Mouse (Mus musculus): ENCODE data around the gene Sult6b1.

The Sult6b1 gene

GRCm38 (mm10) chr17:78885286-78886065 lies 21.3 kb downstream of the Sult6b1 start:
- DNase-seq (ENCODE audit: low read depth in 1 of 2, low spot score in 2 of 2) = no peak

- no peak for DNase-seq (ENCODE audit: low read depth in 1 of 2, low spot score in 2 of 2)
Measured at GRCm38 (mm10) chr17:78883291-78883690, 23.5 kb downstream of the Sult6b1 start.

- peak in 1 of 2 experiments; percentile 40 for DNase-seq (ENCODE audit: low read depth in 1 of 2, low spot score in 2 of 2)
Measured at GRCm38 (mm10) chr17:78882401-78883112, 24.2 kb downstream of the Sult6b1 start, which contains the start of gene Eif2ak2. Gene Eif2ak2 (minus strand): TSS chr17:78882573.

GRCm38 (mm10) chr17:78881878-78882304 lies 24.9 kb downstream of the Sult6b1 start:
- no peak for DNase-seq (ENCODE audit: low read depth in 1 of 2, low spot score in 2 of 2)

DNA sequence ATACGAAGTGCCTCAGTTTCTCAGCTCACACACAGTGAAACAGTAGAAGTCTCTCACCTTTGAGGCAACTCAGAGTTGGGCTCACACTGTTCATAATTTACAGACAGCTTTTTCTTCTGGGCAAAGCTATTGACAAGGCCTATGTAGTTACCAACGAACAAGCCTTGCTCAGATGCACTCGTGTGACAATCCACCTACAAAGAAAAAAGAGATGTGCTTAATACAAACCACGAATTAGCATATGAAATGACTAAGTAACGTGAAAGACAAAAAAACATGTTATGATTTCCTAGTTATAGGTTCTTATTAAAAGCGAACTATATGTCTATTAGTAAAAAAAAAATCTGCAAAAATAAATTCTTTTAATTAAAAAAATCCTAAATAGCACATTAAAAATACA lies 32.9 kb downstream of the Sult6b1 start:
- DNase-seq (ENCODE audit: low read depth in 1 of 2, low spot score in 2 of 2) = no peak

DNA sequence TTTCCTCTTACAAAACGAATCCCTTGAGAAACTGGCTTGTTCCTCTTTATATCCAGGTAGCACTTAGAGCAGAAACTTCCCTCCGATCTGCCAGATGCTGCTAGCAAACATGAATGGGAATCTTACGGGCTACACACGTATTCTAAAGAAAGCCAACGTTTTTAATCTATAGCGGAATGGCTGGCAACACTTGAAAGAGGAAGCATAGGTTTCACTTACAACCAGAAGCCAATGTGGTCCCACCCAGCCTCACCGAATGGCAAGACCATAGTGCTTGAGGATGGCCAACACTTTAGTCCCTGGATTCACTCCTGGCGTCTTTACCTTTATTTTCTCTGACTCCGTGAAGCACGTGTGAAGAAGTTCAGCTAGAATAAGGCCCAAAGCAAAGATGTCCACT lies 50.5 kb downstream of the Sult6b1 start:
- no peak for DNase-seq (ENCODE audit: low read depth in 1 of 2, low spot score in 2 of 2)

GRCm38 (mm10) chr17:78842271-78842928 lies 64.4 kb downstream of the Sult6b1 start:
- DNase-seq (ENCODE audit: low read depth in 1 of 2, low spot score in 2 of 2) = no peak

DNA sequence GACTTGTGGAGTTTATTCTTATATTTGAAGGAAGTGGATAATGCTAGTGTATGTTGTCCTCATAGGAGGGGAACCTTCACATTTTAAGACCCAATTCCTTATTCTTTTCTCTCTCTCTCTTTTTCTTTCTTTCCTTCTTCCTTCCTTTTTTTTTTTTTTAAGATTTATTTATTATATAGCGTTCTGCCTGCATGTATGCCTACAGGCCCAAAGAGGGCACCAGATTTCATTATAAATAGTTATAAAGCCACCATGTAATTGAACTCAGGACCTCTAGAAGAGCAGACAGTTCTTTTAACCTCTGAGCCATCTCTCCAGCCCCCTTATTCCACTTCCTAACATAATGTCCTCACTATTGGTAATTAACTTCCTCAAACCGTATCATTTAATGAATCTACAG lies 70.7 kb downstream of the Sult6b1 start:
- no peak for DNase-seq (ENCODE audit: low read depth in 1 of 2, low spot score in 2 of 2)

- peak; percentile 89 for DNase-seq (ENCODE audit: low read depth in 1 of 2, low spot score in 2 of 2)
Measured at GRCm38 (mm10) chr17:78834856-78835835, 71.6 kb downstream of the Sult6b1 start, which contains the start of the genes Heatr5b and Gpatch11. Gene Heatr5b (minus strand): TSS chr17:78835364. Gene Gpatch11 (plus strand): TSS chr17:78835567.

Measured in monocyte, adult 2 months (primary cell).